Mouse (Mus musculus) forebrain, embryonic 13.5 days (tissue): Measurements from ENCODE around the gene Miga1. TPM values are rescaled to one million over a fixed set of nuclear protein-coding genes. Genes with fewer than 3 reads are reported as not detected.

Experiments used
- ATAC-seq: fragments of 200-750 bp; cut with Nextera tagmentation; 2 replicates; pipeline ENCODE4 v1.8.0; 2017
- H3K27ac ChIP-seq: fragments of 300-500 bp; sonication (generic); 2 replicates; pipeline ENCODE4 v1.5.1; 2015; ENCODE audit warnings: inconsistent platforms, mild to moderate bottlenecking, moderate library complexity
- H3K27me3 ChIP-seq: fragments of 300-500 bp; sonication (generic); 2 replicates; pipeline ENCODE4 v1.6.1; 2015; ENCODE audit warnings: mild to moderate bottlenecking, inconsistent platforms
- H3K36me3 ChIP-seq: fragments of 300-500 bp; sonication (generic); 2 replicates; pipeline ENCODE4 v1.6.1; 2015; ENCODE audit warnings: mild to moderate bottlenecking, inconsistent platforms; ENCODE audit not compliant: poor library complexity, severe bottlenecking
- H3K4me1 ChIP-seq: fragments of 300-500 bp; sonication (generic); 2 replicates; pipeline ENCODE4 v1.6.1; 2015; ENCODE audit warnings: inconsistent platforms
- H3K4me2 ChIP-seq: fragments of 300-500 bp; sonication (generic); 2 replicates; pipeline ENCODE4 v1.6.1; 2015; ENCODE audit warnings: inconsistent platforms, mild to moderate bottlenecking, moderate library complexity
- H3K4me3 ChIP-seq: fragments of 300-500 bp; sonication (generic); 2 replicates; pipeline ENCODE4 v1.5.1; 2015; ENCODE audit warnings: mild to moderate bottlenecking, inconsistent platforms
- H3K9ac ChIP-seq: fragments of 300-500 bp; sonication (generic); 2 replicates; pipeline ENCODE4 v1.6.1; 2015; ENCODE audit warnings: mild to moderate bottlenecking, inconsistent platforms
- H3K9me3 ChIP-seq: fragments of 300-500 bp; sonication (generic); replicated peaks from 2 replicates; pipeline ENCODE4 v1.6.1; 2016; ENCODE audit warnings: inconsistent platforms
- WGBS: fragments of 180-500 bp; shearing (Covaris S2); methylation state at CpG from one replicate; pipeline ENCODE4 v1.1.7; 2015; 5-methylcytosine and 5-hydroxymethylcytosine counted together
- polyA plus RNA-seq: library from polyadenylated mRNA; unstranded; fragments of >200 nt; fragmentation: Nextera tagmentation; extraction: Ambion mirVana; gene quantifications from 2 replicates; pipeline ENCODE4 v1.2.1, GENCODE M21; 2015

Gene Miga1
- polyA plus RNA-seq, 1 experiment from 2014 or later: 22.1 TPM

DNA sequence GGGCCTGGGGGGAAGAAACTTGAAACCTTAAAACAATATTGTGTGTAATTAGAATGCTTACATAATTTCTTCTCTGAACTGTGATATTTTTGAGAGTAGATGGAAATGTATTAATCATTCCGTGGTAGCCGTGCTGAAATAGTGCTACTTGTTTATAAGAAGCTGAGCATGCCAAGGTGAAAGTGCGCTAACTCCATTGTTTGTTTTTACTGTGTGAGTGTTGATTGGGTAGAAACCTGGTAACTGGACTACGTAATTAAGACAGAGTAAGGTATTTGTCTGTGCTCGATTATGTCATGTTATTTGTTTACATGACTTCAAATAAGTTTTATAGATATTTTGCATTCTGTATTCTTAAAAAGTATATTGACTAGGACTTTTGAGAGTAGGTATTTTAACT is 110.9 kb downstream of the Miga1 start:
- ATAC-seq: no peak
- no peak overlapping the region for H3K9ac ChIP-seq
- 94% methylated on average over 5 of the region's 5 CpGs for WGBS
- no peaks in the 10 kb centered on the region for H3K4me1 ChIP-seq
- H3K4me2 ChIP-seq: no peak overlapping the region
- no peaks in the 10 kb centered on the region for H3K9me3 ChIP-seq
- H3K4me3 ChIP-seq: no peak overlapping the region
- H3K27ac ChIP-seq: no peak overlapping the region
- H3K36me3 ChIP-seq: peaks cover 78% of the 10 kb centered on the region
- no peaks in the 10 kb centered on the region for H3K27me3 ChIP-seq

DNA sequence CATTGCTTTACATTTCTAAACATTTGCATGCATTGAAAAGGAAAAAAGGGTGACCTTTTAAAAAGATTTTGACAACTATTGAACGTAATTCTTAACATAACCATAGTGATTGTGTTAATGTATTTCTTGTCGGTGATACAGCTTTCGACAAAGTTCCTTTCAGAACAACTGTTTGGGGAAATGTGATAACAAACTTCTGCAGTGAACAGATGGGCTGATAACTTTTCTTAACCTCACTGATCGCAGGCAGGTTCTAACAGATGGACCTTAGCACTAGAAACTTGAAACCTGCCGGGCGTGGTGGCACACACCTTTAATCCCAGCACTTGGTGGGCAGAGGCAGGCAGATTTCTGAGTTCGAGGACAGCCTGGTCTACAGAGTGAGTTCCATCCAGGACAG is 111.4 kb downstream of the Miga1 start:
- Histone ChIP-seq H3K4me1 (no peaks in the 10 kb centered on the region), H3K27ac (no peak overlapping the region), H3K27me3 (no peaks in the 10 kb centered on the region), H3K9ac (no peak overlapping the region), H3K9me3 (no peaks in the 10 kb centered on the region), H3K4me2 (no peak overlapping the region), H3K36me3 (peaks cover 81% of the 10 kb centered on the region), H3K4me3 (no peak overlapping the region)
- ATAC-seq: no peak
- 96% methylated on average over 7 of the region's 7 CpGs for WGBS

DNA sequence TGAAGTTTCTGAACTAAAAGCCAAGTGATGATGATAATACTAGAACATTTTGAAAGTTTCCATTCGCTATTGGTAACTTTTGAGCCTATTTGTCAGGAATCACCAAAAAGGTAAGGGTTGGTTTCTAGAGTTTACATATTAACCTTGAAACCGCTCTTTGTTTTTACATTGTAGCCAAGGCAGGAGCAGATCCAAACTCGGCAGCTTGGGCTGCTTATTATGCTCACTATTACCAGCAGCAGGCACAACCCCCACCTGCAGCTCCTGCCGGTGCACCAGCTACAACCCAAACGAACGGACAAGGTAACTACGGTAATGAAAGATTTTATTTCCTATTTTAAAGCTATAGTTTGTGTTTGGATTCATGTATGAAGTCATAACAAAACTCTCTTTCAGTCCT is 114.3 kb downstream of the Miga1 start:
- ATAC-seq: no peak
- H3K36me3 ChIP-seq: peaks cover 88% of the 10 kb centered on the region
- 92% methylated on average over 7 of the region's 7 CpGs for WGBS

DNA sequence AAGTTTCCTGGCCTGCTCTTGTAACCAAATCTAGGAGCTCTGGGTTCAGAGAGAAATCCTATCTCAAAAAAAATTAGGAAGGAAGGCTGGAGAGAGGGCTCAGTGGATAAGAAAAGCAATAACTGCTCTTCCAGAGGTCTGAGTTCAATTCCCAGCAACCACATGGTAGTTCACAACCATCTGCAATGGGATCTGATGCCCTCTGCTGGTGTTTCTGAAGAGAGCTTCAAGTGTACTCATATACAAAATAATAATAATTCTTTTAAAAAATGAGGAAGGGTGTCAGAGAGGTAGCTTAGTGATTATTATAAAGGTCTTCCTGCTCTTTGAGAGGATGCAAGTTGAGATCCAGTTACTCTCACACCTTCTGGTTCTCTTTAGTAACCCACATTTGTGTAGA is 115.3 kb downstream of the Miga1 start:
- Histone ChIP-seq H3K9me3 (no peaks in the 10 kb centered on the region), H3K36me3 (peaks cover 92% of the 10 kb centered on the region), H3K9ac (no peak overlapping the region), H3K4me1 (no peaks in the 10 kb centered on the region), H3K4me3 (no peak overlapping the region), H3K27ac (no peak overlapping the region), H3K27me3 (no peaks in the 10 kb centered on the region), H3K4me2 (no peak overlapping the region)
- ATAC-seq: no peak

More for the DNA sequence above, 114.3 kb downstream of the Miga1 start:
- no peak overlapping the region for H3K27ac ChIP-seq
- H3K27me3 ChIP-seq: no peaks in the 10 kb centered on the region
- H3K9me3 ChIP-seq: no peaks in the 10 kb centered on the region
- no peak overlapping the region for H3K4me2 ChIP-seq
- no peak overlapping the region for H3K4me3 ChIP-seq
- H3K9ac ChIP-seq: no peak overlapping the region
- H3K4me1 ChIP-seq: no peaks in the 10 kb centered on the region

Other genes with a start within 250 kb of the Miga1 start
- 2.1 and 2.6 TPM in 2 replicates for gene Gipc2, start 174.2 kb downstream of the Miga1 start, polyA plus RNA-seq
- 23.8 and 28.9 TPM in 2 replicates for gene Dnajb4, start 130.1 kb downstream of the Miga1 start, polyA plus RNA-seq
- gene Fubp1, start 130.0 kb downstream of the Miga1 start, polyA plus RNA-seq: 399 and 412 TPM in 2 replicates
- 2.6 and 2.9 TPM in 2 replicates for gene Nexn, start 74.1 kb downstream of the Miga1 start, polyA plus RNA-seq
- 64.7 and 69.5 TPM in 2 replicates for gene Usp33, start 6.1 kb upstream of the Miga1 start, polyA plus RNA-seq
- gene Zzz3, start 55.1 kb upstream of the Miga1 start, polyA plus RNA-seq: 39.4 and 46.6 TPM in 2 replicates